Mouse (Mus musculus) embryo, embryonic 9.5 days (tissue): ENCODE results near the gene Trpv2.

Experiments used
- DNase-seq: peaks from one replicate; pipeline ENCODE4 v3.0.0-alpha.2; 2017; ENCODE audit errors: extremely low spot score

Trpv2 gene

DNA sequence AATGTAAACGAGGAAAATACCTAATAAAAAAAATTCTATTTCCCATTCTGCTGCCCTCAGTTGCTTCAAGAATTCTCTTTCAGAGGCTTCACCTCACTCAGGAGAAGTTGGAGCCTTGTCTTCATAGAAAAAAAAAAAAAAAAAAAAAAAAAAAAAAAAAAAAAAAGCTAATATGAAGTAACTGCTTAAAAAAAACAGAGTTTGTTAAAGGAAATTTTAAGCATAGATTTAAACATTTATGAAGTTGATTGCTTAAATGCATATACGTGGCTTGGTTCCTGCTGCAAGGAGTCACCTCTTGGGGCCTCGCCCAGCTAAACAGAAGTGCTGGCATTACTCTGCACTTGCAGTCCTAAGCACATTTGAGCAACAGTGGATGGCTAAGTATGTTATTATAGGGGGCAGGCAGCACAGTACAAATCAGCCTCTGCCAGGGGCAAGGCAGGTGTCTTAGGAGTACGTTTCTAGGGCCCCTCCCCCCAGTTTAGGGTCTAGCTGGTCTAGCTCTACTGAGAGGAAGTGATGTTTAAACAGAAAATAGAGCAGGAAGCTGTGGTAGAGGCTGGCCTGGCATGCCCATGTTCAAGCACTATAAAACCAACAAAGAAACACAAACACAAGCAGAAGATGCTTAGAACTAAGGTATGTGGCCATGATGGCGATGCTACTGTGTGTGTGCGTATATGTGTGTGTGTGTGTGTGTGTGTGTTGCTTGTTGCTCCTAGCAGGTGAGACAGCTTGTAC, at the start of gene Trpv2:
TSS of gene Trpv2 (plus strand) at position 528 of the 744 bp plus-strand sequence.
- DNase-seq = no peak

DNA sequence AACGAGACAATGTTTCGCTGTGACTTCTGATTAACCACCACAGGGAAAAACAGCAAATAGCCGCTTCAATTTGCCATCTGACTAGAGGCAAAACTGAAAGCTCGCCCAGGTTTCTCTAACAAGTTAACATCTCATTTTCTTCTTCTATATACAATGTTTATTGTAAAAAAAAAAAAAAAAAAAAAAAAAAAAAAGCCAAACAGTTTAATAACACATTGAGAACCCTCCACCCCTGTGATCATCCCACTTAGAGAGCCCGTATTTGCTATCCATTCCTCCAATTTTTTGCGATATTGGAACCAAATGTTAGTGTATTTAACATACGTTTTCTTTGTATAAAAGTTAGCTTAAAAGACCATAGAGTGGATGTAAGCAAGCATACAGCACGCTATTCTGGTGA, 37.2 kb upstream of the Trpv2 start:
- DNase-seq = no peak

GRCm38 (mm10) chr11:62537590-62537989, 36.7 kb upstream of the Trpv2 start:
- DNase-seq = no peak

DNA sequence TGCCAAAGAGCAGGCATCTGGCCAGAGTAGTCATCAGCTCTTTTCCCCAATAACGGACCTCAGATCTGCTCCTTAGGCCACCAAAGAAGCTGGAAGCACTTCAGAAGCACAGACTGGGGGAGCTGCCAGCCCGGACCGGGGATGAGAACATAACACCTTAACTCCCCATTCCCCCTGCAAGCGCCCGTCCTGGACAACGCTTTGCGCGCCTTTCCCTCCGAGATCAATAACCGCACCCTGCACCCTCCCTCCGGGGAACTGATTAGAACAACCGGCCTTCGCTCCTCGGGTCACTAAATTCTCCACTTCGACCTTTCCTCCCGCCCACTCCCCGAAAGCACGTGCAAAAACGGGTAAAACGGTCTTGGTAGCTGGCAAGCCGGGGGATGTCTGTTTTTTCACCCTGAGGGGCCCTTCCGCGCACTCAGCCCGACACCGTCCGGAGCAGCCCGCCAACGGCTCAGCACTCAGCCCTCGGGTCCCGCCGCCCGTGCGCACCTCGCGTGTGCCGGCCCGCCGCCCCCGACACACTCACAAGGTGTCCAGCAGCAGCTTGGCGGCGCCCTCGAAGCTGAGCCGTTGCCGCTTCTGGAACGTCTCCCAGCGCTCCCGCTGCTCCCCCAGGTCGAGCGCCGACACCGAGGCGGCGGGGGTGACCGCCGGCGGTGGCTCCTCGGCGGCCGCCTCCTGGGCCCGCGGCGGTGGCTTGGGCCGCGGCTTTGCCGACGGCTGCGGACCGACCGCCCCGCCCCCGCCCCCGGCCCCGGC, 35.8 kb upstream of the Trpv2 start:
- peak; percentile 70 for DNase-seq

GRCm38 (mm10) chr11:62539089-62539890, 35.0 kb upstream of the Trpv2 start, which contains the start of gene Cenpv:
Cenpv (minus strand) TSS chr11:62539261.
- DNase-seq = peak; percentile 73

DNA sequence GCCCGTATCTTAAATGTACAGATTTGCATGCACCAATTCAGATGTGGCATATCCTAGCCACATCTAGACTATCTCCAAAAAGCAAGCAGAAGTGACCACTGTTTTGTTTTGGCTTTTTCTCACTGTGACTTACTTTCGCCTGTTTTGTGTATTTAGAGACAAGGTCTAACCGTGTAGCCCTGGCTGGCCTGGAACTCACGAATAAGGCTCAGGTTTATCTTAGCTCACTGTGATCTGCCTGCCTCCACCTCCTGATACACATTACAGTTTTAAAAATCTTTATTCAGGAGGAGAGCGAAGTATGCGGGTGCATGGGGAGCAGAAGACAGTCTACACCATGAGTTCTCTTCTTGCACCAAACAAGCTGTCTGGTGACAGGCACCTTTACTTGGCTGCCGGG, 34.1 kb upstream of the Trpv2 start:
- DNase-seq = no peak

DNA sequence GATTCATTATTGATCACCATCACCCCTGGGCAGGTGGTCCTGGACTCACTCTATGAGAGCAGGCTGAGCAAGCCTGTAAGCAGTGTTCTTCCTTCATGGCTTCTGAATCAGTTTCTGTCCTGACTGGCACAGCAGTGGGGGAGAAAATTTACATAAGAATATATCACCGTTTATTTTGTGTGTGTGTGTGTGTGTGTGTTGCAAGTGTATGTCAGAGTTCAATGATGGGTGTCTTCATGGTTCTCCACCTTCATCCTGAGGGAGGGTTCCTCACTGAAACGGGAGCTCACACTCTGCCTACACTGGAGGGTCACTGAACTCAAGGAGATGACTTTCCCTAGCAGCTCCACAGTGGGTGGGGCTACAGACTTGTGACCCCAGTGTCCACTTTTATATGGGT, 33.3 kb upstream of the Trpv2 start:
- DNase-seq = no peak

GRCm38 (mm10) chr11:62541581-62541980, 32.7 kb upstream of the Trpv2 start:
- no peak for DNase-seq

DNA sequence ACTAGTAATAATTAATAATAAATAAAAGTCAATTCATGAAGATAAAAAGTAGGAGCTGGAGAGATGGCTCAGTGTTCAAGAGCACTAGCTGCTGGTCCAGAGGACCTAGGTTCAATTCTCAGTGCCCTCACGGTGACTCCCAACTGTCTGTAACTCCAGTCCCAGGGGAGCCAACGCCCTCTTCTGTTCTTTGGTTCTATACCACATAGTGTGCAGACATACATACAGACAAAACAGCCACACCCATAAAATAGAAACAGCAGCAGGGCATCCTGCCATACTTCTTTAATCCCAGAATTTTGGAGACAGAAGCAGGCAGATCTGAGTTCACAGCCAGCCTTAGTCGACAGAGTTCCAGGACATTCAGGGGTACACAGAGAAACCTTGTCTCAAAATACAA, 30.3 kb upstream of the Trpv2 start:
- no peak for DNase-seq

DNA sequence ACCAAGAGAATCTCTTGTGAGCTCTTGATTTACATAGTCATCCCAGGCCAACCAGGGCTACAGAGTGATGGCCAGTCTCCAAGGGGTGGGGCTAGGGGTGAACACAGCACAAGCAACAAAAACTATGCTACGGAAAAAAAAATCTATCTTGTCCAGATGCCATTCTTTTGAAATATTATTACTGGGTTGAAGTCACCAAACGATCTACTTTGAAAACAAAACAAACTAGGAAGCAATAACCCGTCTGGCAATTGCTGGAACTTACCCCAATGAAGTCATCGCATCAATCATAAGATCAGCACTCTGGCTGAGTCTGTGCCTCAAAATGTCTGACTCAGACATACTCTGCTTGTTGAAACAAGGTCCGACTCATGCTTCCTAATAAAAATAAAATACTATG, 24.5 kb upstream of the Trpv2 start:
- DNase-seq = no peak

GRCm38 (mm10) chr11:62550227-62550685, 24.0 kb upstream of the Trpv2 start:
- peak; percentile 66 for DNase-seq

DNA sequence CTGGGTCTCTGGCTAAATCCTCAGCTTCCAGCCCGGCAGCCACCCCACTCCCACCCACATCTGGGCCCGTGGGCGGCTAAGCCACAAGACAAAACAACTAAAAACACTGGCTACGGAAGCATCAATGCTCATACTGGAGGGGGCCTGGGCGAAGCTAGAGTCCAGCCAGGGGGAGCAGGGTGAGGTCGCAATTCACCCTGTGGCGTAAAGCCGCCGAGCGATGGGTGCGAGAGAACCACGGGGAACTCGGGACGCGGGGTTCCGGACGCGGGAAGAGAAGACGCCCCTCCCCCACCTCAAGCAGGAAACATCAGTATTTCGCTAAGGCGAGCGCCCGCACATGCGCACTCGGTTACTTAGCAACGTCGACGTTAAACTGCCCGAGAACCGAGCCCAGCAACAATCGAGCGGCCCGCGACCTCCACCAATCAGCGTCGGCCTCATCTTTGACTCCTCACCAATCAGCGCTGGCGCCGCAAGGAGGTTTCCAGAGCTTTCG, 23.5 kb upstream of the Trpv2 start, which contains the start of gene Ubb:
TSS of gene Ubb (plus strand) at position 445 of the 499 bp plus-strand sequence.
- peak; percentile 96 for DNase-seq

GRCm38 (mm10) chr11:62551226-62552119, 22.8 kb upstream of the Trpv2 start:
- peak; percentile 91 for DNase-seq

DNA sequence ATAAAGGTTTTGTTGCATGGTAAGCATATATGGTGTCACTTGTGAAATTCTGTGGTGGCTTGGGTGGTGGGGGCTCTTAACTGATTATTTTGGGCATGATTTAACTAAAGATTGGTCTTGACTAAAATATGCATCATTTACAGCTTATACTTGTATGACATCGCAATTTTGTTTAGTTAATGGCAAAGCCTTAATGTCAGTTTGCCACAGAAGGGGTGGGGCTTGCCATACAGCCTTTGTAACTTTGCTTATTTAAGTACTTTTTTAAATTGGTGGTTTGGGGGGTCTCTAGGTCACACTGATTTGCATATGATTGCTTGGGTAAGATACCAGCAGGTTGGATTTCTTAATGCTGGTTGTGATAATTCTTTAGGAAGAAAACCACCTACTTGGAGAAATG, 21.1 kb upstream of the Trpv2 start:
- DNase-seq = no peak

GRCm38 (mm10) chr11:62553633-62554032, 20.7 kb upstream of the Trpv2 start:
- no peak for DNase-seq

- no peak for DNase-seq
Measured at GRCm38 (mm10) chr11:62554163-62554855, 20.0 kb upstream of the Trpv2 start.

- DNase-seq = no peak
Measured at GRCm38 (mm10) chr11:62554934-62555517, 19.3 kb upstream of the Trpv2 start.

DNA sequence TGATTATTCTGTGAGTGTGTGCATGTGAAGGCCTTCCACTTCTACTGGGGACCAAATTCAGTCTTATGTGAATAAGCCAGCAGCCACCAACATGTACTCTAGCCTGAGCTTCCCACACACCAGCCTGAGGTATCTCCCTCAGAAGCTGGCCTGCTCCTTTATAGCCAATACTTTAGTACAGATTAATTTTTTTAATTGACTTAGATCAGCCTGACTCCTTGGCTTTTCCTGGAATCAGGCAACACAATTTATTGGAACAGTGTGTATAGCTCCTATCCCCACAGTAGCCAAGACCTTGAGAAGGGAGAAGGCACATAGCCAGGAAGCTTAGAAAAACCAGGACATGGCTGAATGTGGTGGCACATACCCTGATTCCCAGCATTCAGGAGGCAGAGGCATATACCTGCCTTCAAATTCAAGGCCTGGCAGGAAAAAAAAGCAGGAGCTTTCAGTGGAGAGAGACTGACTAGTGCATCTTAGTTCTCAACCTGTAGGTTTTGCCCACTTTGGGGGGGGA, 18.3 kb upstream of the Trpv2 start:
- DNase-seq = no peak

DNA sequence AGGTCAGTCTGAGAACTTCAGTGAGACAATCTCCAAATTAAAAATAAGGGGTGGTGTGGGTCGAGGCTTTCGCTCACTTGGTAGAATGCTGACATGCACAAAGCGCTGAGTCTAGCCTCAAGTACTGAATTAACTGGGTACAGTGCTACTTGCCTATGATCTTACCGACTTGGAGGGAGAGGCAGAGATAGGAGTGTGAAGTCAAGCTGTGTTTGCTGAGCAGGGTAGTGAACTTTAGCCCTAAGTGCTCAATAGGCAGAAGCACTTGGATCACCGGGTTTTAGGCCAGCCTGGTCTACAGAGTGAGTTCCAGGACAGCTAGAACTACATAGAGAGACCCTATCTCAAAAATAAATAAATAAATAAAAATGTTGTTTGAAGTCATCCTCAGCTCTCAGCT, 17.1 kb upstream of the Trpv2 start:
- no peak for DNase-seq

- no peak for DNase-seq
Measured at GRCm38 (mm10) chr11:62558152-62558551, 16.1 kb upstream of the Trpv2 start.
